Mouse (Mus musculus) splenic B cell, adult 2 months (primary cell): Measurements from ENCODE around the gene Foxf1.
A peak's percentile ranks its signal among the peaks of the same experiment; 100 is the strongest.

Experiments used
- DNase-seq: peaks from one replicate; pipeline ENCODE4 v3.0.0-alpha.2; 2011; ENCODE audit warnings: low read depth, low spot score
- H3K27me3 ChIP-seq: 2 replicates; pipeline ENCODE4 v1.6.1; 2012; ENCODE audit warnings: mild to moderate bottlenecking, low read length, moderate library complexity, mixed read lengths; ENCODE audit not compliant: control insufficient read depth, poor library complexity, insufficient read depth, severe bottlenecking
- H3K36me3 ChIP-seq: 2 replicates; pipeline ENCODE4 v1.6.1; 2012; ENCODE audit warnings: mild to moderate bottlenecking, low read length, moderate library complexity, mixed read lengths; ENCODE audit not compliant: control insufficient read depth, poor library complexity, insufficient read depth, severe bottlenecking

The Foxf1 gene

GRCm38 (mm10) chr8:121127291-121127701, 43.1 kb downstream of the Foxf1 start:
- DNase-seq, result no peak
- Histone ChIP-seq H3K36me3 (no peaks in the 10 kb centered on the region), H3K27me3 (no peaks in the 10 kb centered on the region; the same call in 1 of the 2 replicates)

- DNase-seq, result no peak
- Histone ChIP-seq H3K36me3 (no peaks in the 10 kb centered on the region), H3K27me3 (no peaks in the 10 kb centered on the region; the same call in 1 of the 2 replicates)
Observed at GRCm38 (mm10) chr8:121127756-121128375, 43.7 kb downstream of the Foxf1 start, which contains the start of gene Foxl1. Gene Foxl1 (plus strand): TSS chr8:121127940.

- DNase-seq, result no peak
- Histone ChIP-seq H3K36me3 (no peaks in the 10 kb centered on the region), H3K27me3 (no peaks in the 10 kb centered on the region; the same call in 1 of the 2 replicates)
Observed at GRCm38 (mm10) chr8:121128531-121129264, 44.5 kb downstream of the Foxf1 start.

- no peak for DNase-seq
- Histone ChIP-seq H3K27me3 (no peaks in the 10 kb centered on the region; the same call in 1 of the 2 replicates), H3K36me3 (no peaks in the 10 kb centered on the region)
Observed at GRCm38 (mm10) chr8:121129265-121129940, 45.2 kb downstream of the Foxf1 start.

GRCm38 (mm10) chr8:121130522-121130921, 46.3 kb downstream of the Foxf1 start:
- Histone ChIP-seq H3K27me3 (no peaks in the 10 kb centered on the region; the same call in 1 of the 2 replicates), H3K36me3 (no peaks in the 10 kb centered on the region)
- peak; percentile 49 for DNase-seq

GRCm38 (mm10) chr8:121132961-121133513, 48.9 kb downstream of the Foxf1 start:
- no peak for DNase-seq

GRCm38 (mm10) chr8:121134102-121134501, 49.9 kb downstream of the Foxf1 start:
- H3K36me3 ChIP-seq, result no peaks in the 10 kb centered on the region
- H3K27me3 ChIP-seq, result no peaks in the 10 kb centered on the region
- no peak for DNase-seq

More at GRCm38 (mm10) chr8:121132961-121133513, 48.9 kb downstream of the Foxf1 start:
- no peaks in the 10 kb centered on the region for H3K36me3 ChIP-seq
- no peaks in the 10 kb centered on the region; the same call in 1 of the 2 replicates for H3K27me3 ChIP-seq

GRCm38 (mm10) chr8:121134512-121134911, 50.3 kb downstream of the Foxf1 start:
- H3K27me3 ChIP-seq, result no peaks in the 10 kb centered on the region
- no peaks in the 10 kb centered on the region for H3K36me3 ChIP-seq
- no peak for DNase-seq

- H3K27me3 ChIP-seq, result no peaks in the 10 kb centered on the region
- no peaks in the 10 kb centered on the region for H3K36me3 ChIP-seq
- no peak for DNase-seq
Observed at GRCm38 (mm10) chr8:121136856-121137255, 52.7 kb downstream of the Foxf1 start.
